Mouse (Mus musculus): ENCODE measurements at regions not wholly inside any gene's neighbourhood (a gene's known extent, or its start where the extent isn't known, plus 50 kb on each side); places are given as distances from the start of the nearest gene placed in this dataset.

DNA sequence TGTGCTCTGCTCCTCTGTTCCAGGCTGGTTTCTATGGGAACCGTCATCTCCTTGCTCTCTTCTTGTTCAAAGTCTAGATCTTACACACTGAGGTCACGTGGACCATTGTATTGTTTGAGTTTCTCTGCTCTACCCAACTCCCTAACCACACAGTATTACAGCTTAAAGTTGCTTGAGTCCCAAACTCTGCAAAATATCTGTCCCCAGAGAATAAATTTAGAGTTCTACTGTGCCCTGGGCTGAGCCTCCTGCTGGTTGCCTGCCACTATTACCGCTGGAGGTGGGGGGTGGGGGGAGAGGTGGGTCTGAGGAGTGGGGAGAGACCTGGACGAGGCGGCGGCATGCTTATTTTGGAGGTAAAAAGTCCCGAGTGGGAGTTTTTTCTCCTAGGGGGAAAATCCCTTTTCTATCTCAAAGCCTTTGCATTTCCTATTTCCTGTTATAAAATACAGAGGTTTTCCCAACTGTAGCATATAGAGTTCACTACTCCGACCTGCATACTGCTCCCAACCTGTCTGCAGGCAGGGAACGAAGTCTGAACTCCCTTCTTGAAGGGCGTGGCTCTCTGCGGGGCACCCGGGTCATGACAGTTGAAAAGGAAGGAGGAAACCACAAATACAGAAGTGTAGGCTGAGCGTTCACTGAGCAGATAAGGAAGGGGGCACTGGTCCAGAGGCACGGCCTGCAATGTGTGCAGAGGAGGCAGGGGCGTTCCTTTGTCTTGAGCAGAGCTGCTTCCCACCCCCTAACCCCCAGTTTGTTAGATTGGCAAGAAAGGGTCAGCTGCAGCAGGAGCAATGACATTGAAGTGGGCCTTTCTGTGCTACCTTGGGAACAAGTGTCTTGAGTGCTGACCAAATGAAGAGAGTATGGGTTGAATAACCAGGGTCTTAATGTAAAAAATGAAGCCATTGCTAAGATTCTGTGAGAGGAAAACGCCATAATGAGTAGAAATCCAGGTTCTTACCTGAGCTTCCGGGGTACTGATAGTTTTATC is 188.7 kb downstream of the Akap7 start:
- no peak for DNase-seq (ENCODE audit: low spot score in 2 of 2)

GRCm38 (mm10) chr10:25114316-25114715 is 187.0 kb upstream of the Arg1 start:
- DNase-seq (ENCODE audit: low spot score in 2 of 2) = no peak

DNA sequence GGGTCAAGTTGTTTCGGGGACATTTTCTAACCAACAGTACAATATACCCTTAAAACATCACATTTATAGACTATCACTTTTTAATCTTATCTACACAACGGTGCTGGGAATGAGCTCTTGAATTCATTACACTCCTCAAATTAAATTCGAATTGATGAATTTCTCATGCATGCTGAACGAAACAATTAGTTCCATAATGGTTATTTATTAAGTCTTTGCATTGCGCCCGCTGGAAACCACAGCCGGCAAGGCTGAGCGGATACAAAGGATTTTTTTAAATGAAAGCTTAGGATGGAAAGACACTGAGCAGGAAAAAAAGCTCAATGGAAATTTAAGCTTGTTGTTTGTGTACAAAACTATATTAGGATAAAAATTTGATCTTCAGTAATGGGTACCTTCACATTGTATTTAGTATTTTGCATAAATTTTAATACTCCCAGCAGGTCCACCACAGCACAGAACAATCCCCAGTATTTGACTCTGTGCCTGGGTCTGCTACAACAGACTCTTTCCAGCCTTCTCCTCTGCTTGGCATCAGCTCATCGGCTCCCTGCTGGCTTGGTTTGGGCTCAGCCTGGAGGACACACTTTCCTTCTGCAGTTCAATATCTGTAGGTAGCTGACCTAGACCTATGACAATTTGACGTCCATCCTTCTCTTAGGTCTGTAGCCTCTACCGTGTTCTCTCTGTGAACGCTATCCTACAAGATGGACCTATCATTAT is 185.3 kb upstream of the Arg1 start:
- DNase-seq (ENCODE audit: low spot score in 2 of 2) = no peak

DNA sequence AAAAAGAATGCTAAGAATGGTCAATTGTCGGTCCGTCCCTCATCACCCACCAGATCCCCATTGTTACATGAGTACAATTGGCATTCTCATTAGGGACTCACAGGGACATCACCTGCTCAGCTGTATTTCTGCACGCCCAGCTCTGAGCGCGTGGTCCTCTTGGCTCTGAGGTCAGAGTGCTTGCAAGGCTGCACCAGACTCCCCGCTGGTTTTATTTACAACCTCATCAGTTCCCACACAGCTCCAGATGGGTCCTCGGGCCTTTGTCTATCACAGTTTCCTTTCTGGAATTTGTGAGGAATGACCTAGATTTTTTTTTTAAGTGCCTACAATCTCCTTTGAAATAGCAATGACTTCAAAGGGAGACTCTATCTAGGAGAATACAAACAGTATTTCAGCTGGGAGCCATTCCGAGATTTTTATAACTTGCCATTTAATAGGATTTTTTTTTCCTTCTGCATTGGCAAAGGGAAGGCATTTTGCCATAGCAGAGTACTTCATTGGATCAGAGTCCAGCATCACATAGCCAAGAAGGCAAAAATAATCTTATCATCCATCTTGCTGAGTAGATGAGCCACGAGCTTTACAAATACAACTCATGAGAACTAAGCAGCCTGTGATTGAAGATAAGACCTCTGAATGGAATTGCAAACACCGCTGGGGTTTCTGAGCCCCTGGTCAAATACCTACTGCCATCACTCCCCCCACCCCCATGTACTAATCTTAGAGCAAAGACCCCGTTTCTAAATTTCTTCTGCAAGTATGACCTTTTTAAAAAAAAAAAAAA is 184.5 kb upstream of the Arg1 start:
- DNase-seq (ENCODE audit: low spot score in 2 of 2) = peak in 1 of 2 experiments; percentile 39

DNA sequence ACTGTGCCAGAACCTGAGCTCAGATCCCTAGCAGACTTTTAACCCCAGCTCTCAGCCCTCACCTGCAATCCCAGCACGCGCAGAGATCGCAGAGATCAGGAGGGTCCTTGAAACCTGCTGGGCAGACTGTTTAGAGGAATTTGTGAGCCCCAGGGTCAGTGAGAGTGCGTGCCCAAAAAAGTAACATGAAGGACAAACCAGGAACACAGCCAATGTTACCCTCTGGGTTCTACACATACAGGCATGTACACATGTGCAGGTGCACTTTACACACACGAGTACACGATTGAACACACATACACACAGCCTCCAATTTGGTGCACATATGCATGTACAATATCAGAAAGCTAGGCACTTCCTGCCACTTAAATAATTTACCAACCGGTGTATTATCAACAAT is 183.9 kb upstream of the Arg1 start:
- no peak for DNase-seq (ENCODE audit: low spot score in 2 of 2)

DNA sequence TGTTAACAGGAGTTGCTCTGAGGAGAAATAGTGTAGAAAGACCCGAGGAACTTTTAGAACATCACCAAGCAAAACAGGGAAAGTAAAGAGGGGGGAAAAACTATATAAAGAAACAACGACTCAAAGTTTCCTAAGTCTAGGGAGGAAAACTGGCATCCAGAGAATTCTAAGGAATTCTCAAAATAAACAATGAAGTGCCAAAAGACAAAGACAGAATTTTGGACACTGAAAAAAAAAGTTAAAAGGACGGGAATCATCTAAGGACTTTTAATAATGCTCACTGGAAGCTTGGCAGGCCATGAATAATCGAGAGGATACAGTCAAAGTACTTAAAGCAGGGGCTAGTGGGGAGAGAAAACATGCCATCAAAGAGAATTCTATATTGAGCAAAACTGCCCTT is 170.8 kb upstream of the Arg1 start:
- DNase-seq (ENCODE audit: low spot score in 2 of 2) = no peak

DNA sequence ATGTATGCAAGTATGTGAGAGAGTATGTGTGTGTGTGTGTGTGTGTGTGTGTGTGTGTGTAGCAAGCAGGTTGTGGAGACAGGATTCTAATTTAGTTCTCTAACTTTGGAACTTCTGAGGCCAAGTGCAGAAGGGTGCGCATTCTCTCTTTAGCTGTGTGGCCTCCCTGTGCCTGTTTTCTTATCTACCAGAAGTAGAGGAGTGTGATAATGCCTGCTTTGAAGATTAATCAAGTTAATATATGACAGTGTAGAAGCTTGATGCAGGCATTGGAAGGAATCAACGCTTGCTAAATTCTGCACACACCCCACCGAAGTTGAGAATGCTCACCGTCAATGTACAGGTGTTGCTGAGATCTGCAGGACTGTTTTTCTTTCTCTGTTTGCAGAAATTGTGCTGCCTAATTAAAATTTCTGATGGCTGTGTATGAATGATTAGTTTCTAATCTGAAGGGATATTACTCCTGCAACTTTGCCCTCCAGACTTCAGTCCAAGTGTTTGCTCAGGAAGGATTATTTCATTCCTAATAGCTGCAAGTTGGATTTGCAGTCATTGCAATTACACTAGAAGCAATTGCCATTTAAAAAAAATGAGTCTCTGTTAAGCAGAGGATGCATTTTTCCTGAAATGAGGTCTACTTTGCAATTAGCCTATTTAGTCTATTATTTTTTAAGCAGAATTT is 162.6 kb upstream of the Arg1 start:
- no peak for DNase-seq (ENCODE audit: low spot score in 2 of 2)

GRCm38 (mm10) chr10:25086745-25087144 is 159.5 kb upstream of the Arg1 start:
- no peak for DNase-seq (ENCODE audit: low spot score in 2 of 2)

- no peak for DNase-seq (ENCODE audit: low spot score in 2 of 2)
Measured at GRCm38 (mm10) chr10:25082930-25083329, 155.6 kb upstream of the Arg1 start.

GRCm38 (mm10) chr10:25072617-25073016 is 145.3 kb upstream of the Arg1 start:
- DNase-seq (ENCODE audit: low spot score in 2 of 2) = no peak

- no peak for DNase-seq (ENCODE audit: low spot score in 2 of 2)
Measured at GRCm38 (mm10) chr10:25068301-25068700, 141.0 kb upstream of the Arg1 start.

- no peak for DNase-seq (ENCODE audit: low spot score in 2 of 2)
Measured at GRCm38 (mm10) chr10:25064701-25065362, 137.5 kb upstream of the Arg1 start.

DNA sequence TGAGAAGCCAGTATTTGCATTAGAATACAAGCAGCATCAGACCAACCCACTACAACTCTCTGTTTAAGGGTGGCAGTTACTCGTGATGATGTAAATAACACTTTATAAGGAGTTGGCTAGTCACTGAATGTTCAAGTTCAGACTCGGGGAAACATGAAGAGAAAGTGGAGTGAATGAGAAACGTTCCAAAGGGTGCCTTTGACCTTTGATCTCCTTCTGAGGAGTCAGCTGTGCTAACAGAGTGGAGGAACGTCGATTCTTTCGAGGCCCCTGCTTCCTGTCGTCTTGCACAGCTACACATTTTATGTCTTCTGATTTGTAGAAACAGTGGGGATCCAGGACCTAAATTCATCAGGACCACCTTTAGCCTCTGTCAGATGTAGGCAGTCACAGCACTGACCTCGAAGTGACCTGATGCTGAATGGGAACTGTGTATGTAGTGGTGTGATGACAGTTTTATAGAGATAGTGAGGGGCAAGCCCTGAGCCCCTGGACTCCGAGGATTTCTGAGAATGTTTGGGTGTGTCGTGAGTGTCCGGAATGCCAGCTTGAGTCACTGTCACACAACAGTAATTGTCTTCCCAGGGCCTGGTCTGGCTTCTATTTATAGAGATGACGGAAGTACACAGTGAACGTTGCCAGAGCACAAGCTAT is 134.2 kb upstream of the Arg1 start:
- DNase-seq (ENCODE audit: low spot score in 2 of 2) = no peak

- DNase-seq (ENCODE audit: low spot score in 2 of 2) = no peak
Measured at GRCm38 (mm10) chr10:25058694-25059093, 131.4 kb upstream of the Arg1 start.

- no peak for DNase-seq (ENCODE audit: low spot score in 2 of 2)
Measured at GRCm38 (mm10) chr10:25051998-25052397, 124.7 kb upstream of the Arg1 start.

DNA sequence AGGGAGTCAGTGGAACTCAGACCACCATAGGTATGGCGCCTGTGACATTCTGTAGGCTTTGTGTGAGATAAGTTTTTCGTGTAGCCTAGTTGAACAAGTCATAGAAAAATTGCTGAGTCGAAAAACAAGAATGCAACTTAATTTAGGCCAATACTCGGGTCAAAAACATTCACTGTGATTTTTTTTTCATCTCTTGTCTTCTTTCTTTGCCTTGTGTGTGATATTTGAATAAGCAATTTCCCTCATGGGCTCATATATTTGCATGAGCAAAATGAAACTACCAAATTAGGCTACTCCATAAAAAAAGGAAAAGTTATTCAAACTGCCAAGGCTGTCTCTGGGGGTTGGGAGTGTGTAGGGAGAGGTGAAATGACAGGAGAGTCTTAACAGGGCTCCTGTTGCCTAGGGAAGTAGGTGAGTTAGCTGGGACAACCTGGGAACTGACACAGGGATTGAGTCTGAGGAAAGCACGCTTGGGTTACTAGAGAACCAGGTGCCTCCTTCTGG is 124.1 kb upstream of the Arg1 start:
- DNase-seq (ENCODE audit: low spot score in 2 of 2) = no peak

DNA sequence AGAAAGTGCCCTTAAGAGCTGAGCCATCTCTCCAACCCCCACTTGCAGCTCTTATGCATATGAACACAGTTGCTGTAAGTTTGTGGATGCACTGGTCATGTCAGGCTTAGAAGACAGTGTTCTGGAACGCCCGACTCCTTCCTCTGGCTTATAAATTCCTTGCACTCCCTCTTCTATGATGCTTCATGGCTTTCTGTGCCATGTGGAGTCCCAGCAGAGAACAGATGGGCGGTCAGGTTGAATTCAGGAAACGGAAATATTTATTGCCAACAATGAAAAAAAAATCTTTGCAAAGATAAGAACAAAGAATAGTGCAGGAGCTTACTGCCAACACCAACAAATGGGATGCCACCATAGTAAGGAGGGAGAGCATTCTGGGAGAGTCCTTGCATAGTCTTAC is 113.9 kb upstream of the Arg1 start:
- no peak for DNase-seq (ENCODE audit: low spot score in 2 of 2)

DNA sequence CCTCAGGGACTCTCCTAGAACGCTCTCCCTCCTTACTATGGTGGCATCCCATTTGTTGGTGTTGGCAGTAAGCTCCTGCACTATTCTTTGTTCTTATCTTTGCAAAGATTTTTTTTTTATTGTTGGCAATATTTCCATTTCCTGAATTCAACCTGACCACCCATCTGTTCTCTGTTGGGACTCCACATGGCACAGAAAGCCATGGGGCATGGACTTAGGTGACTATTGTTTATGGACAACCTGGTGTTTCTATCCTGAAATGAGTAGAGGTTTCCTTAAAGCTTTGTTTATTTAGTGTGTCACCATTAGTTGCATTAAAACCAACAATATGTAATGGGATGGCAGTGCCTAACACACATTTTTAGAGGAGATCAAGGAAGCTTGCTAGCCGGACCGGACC is 112.6 kb upstream of the Arg1 start:
- DNase-seq (ENCODE audit: low spot score in 2 of 2) = no peak

GRCm38 (mm10) chr10:25036928-25037327 is 109.6 kb upstream of the Arg1 start:
- no peak for DNase-seq (ENCODE audit: low spot score in 2 of 2)

GRCm38 (mm10) chr10:25035363-25035762 is 108.1 kb upstream of the Arg1 start:
- DNase-seq (ENCODE audit: low spot score in 2 of 2) = no peak

Measured in layer of hippocampus, postnatal 14 days (tissue).